Mouse (Mus musculus): ENCODE measurements around the gene Tgif1.

- TF ChIP-seq CTCF (IDR thresholded peaks at IDR 0.05; ENCODE audit: low read depth) (no peak), EP300 (IDR thresholded peaks at IDR 0.05; ENCODE audit: low read depth) (no peak)
Measured at GRCm38 (mm10) chr17:70794722-70795121, 58.6 kb downstream of the Tgif1 start.

Measured in liver, embryonic 14.5 days (tissue).